Mouse (Mus musculus) neural tube, embryonic 13.5 days (tissue): Measurements from ENCODE around the gene Copz2. TPM values are rescaled to one million over a fixed set of nuclear protein-coding genes. Genes with fewer than 3 reads are reported as not detected.

Experiments used
- ATAC-seq: fragments of 200-750 bp; cut with Nextera tagmentation; 2 replicates; pipeline ENCODE4 v1.8.0; 2017; ENCODE audit warnings: low read depth, mild to moderate bottlenecking, moderate TSS enrichment, moderate library complexity
- H3K27ac ChIP-seq: fragments of 300-500 bp; sonication (generic); replicated peaks from 2 replicates; pipeline ENCODE4 v1.5.1; 2015; ENCODE audit warnings: moderate library complexity, mild to moderate bottlenecking, inconsistent platforms
- H3K27me3 ChIP-seq: fragments of 300-500 bp; sonication (generic); 2 replicates; pipeline ENCODE4 v1.6.1; 2015; ENCODE audit warnings: mild to moderate bottlenecking, inconsistent platforms
- H3K36me3 ChIP-seq: fragments of 300-500 bp; sonication (generic); 2 replicates; pipeline ENCODE4 v1.6.1; 2015; ENCODE audit warnings: mild to moderate bottlenecking, inconsistent platforms
- H3K4me1 ChIP-seq: fragments of 300-500 bp; sonication (generic); replicated peaks from 2 replicates; pipeline ENCODE4 v1.6.1; 2015; ENCODE audit warnings: inconsistent platforms
- H3K4me2 ChIP-seq: fragments of 300-500 bp; sonication (generic); 2 replicates; pipeline ENCODE4 v1.6.1; 2015; ENCODE audit warnings: inconsistent platforms, mild to moderate bottlenecking, moderate library complexity
- H3K4me3 ChIP-seq: fragments of 300-500 bp; sonication (generic); 2 replicates; pipeline ENCODE4 v1.5.1; 2015; ENCODE audit warnings: mild to moderate bottlenecking, inconsistent platforms
- H3K9ac ChIP-seq: fragments of 300-500 bp; sonication (generic); 2 replicates; pipeline ENCODE4 v1.6.1; 2015; ENCODE audit warnings: moderate library complexity, mild to moderate bottlenecking, inconsistent platforms
- H3K9me3 ChIP-seq: fragments of 300-500 bp; sonication (generic); 2 replicates; pipeline ENCODE4 v1.6.1; 2016; ENCODE audit warnings: inconsistent platforms
- WGBS: fragments of 180-500 bp; shearing (Covaris S2); methylation state at CpG from one replicate; pipeline ENCODE4 v1.1.7; 2015; 5-methylcytosine and 5-hydroxymethylcytosine counted together
- polyA plus RNA-seq: library from polyadenylated mRNA; unstranded; fragments of >200 nt; fragmentation: Nextera tagmentation; extraction: Ambion mirVana; gene quantifications from 2 replicates; pipeline ENCODE4 v1.2.1, GENCODE M21; 2015

Gene Copz2
- polyA plus RNA-seq, 1 experiment from 2014 or later = 36.6 TPM

GRCm38 (mm10) chr11:96875270-96875669 lies 25.6 kb downstream of the Copz2 start:
- H3K27ac ChIP-seq = peak overlapping the region; percentile 99
- peak overlapping the region; percentile 49 for H3K9ac ChIP-seq
- H3K27me3 ChIP-seq = no peaks in the 10 kb centered on the region
- WGBS = 12% methylated on average over 4 of the region's 4 CpGs
- peaks cover 82% of the 10 kb centered on the region for H3K4me1 ChIP-seq
- H3K4me3 ChIP-seq = peak overlapping the region; percentile 23
- H3K36me3 ChIP-seq = no peaks in the 10 kb centered on the region
- no peaks in the 10 kb centered on the region for H3K9me3 ChIP-seq
- ATAC-seq = no peak
- H3K4me2 ChIP-seq = peak overlapping the region; percentile 50

- Histone ChIP-seq H3K27me3 (no peaks in the 10 kb centered on the region), H3K9me3 (no peaks in the 10 kb centered on the region), H3K36me3 (no peaks in the 10 kb centered on the region), H3K9ac (peak overlapping the region; percentile 69), H3K4me1 (peaks cover 82% of the 10 kb centered on the region), H3K27ac (peak overlapping the region; percentile 99), H3K4me2 (peak overlapping the region; percentile 50), H3K4me3 (peak overlapping the region; percentile 23)
- peak; percentile 90 for ATAC-seq
- WGBS = under 1% methylated on average over 34 of the region's 35 CpGs
Observed at GRCm38 (mm10) chr11:96875745-96876144, 26.1 kb downstream of the Copz2 start.

- H3K9me3 ChIP-seq = no peaks in the 10 kb centered on the region
- peak overlapping the region; percentile 69 for H3K9ac ChIP-seq
- H3K4me1 ChIP-seq = peaks cover 80% of the 10 kb centered on the region
- 0 out of 2 replicates have a peak overlapping the region, but pooled peaks have one; percentile 23 for H3K4me3 ChIP-seq
- peak overlapping the region; percentile 50 for H3K4me2 ChIP-seq
- peak overlapping the region; percentile 99 for H3K27ac ChIP-seq
- peak; percentile 84 for ATAC-seq
- H3K27me3 ChIP-seq = no peaks in the 10 kb centered on the region
- under 1% methylated on average over 13 of the region's 13 CpGs for WGBS
- no peaks in the 10 kb centered on the region for H3K36me3 ChIP-seq
Observed at GRCm38 (mm10) chr11:96876300-96877040, 26.8 kb downstream of the Copz2 start.

- Histone ChIP-seq H3K4me2 (peak overlapping the region; percentile 50), H3K4me3 (no peak overlapping the region), H3K9ac (peak overlapping the region; percentile 69), H3K27me3 (no peaks in the 10 kb centered on the region), H3K9me3 (no peaks in the 10 kb centered on the region), H3K27ac (peak overlapping the region; percentile 99), H3K36me3 (no peaks in the 10 kb centered on the region), H3K4me1 (peaks cover 76% of the 10 kb centered on the region)
- WGBS = 33% methylated on average over 4 of the region's 4 CpGs
- no peak for ATAC-seq
Observed at GRCm38 (mm10) chr11:96877071-96877470, 27.4 kb downstream of the Copz2 start.

GRCm38 (mm10) chr11:96878715-96879114 lies 29.0 kb downstream of the Copz2 start:
- Histone ChIP-seq H3K36me3 (no peaks in the 10 kb centered on the region), H3K9me3 (no peaks in the 10 kb centered on the region), H3K27ac (peak overlapping the region; percentile 99), H3K27me3 (no peaks in the 10 kb centered on the region), H3K4me3 (no peak overlapping the region), H3K4me1 (peaks cover 61% of the 10 kb centered on the region), H3K4me2 (no peak overlapping the region), H3K9ac (no peak overlapping the region)
- ATAC-seq = no peak
- 33% methylated on average over 3 of the region's 3 CpGs for whole genome bisulfite sequencing

- Histone ChIP-seq H3K27me3 (no peaks in the 10 kb centered on the region), H3K9me3 (no peaks in the 10 kb centered on the region), H3K27ac (peak overlapping the region; percentile 99), H3K4me3 (no peak overlapping the region), H3K4me2 (no peak overlapping the region), H3K36me3 (no peaks in the 10 kb centered on the region), H3K4me1 (peaks cover 58% of the 10 kb centered on the region), H3K9ac (peak overlapping the region; percentile 34; the same call in 1 of the 2 replicates)
- WGBS = 12% methylated on average over 7 of the region's 7 CpGs
- ATAC-seq = no peak
Observed at GRCm38 (mm10) chr11:96879359-96879758, 29.7 kb downstream of the Copz2 start.

- Histone ChIP-seq H3K36me3 (no peaks in the 10 kb centered on the region), H3K27me3 (no peaks in the 10 kb centered on the region), H3K9me3 (no peaks in the 10 kb centered on the region), H3K27ac (no peak overlapping the region), H3K4me2 (no peak overlapping the region), H3K4me1 (peaks cover 56% of the 10 kb centered on the region), H3K9ac (no peak overlapping the region), H3K4me3 (no peak overlapping the region)
- ATAC-seq = no peak
- 90% methylated on average over 9 of the region's 9 CpGs for WGBS
Observed at GRCm38 (mm10) chr11:96880296-96880695, 30.6 kb downstream of the Copz2 start.

GRCm38 (mm10) chr11:96885901-96886340 lies 36.3 kb downstream of the Copz2 start:
- H3K4me3 ChIP-seq = no peak overlapping the region
- H3K9ac ChIP-seq = peak overlapping the region; percentile 43
- H3K27me3 ChIP-seq = no peaks in the 10 kb centered on the region
- peak overlapping the region; percentile 24; the same call in 1 of the 2 replicates for H3K4me2 ChIP-seq
- H3K36me3 ChIP-seq = no peaks in the 10 kb centered on the region
- peak; percentile 91 for ATAC-seq
- WGBS = 16% methylated on average over 5 of the region's 5 CpGs
- peak overlapping the region; percentile 88 for H3K27ac ChIP-seq
- H3K4me1 ChIP-seq = peaks cover 40% of the 10 kb centered on the region
- no peaks in the 10 kb centered on the region for H3K9me3 ChIP-seq

- Histone ChIP-seq H3K27ac (peak overlapping the region; percentile 88), H3K9ac (no peak overlapping the region), H3K27me3 (no peaks in the 10 kb centered on the region), H3K4me1 (peaks cover 47% of the 10 kb centered on the region), H3K9me3 (no peaks in the 10 kb centered on the region), H3K36me3 (no peaks in the 10 kb centered on the region), H3K4me3 (no peak overlapping the region), H3K4me2 (no peak overlapping the region)
- WGBS = 77% methylated on average over 8 of the region's 8 CpGs
- no peak for ATAC-seq
Observed at GRCm38 (mm10) chr11:96886942-96887546, 37.4 kb downstream of the Copz2 start.

GRCm38 (mm10) chr11:96891784-96892527 lies 42.3 kb downstream of the Copz2 start:
- Histone ChIP-seq H3K27me3 (no peaks in the 10 kb centered on the region), H3K4me2 (no peak overlapping the region), H3K27ac (no peak overlapping the region), H3K9me3 (no peaks in the 10 kb centered on the region), H3K4me1 (peaks cover 45% of the 10 kb centered on the region), H3K4me3 (no peak overlapping the region), H3K36me3 (no peaks in the 10 kb centered on the region), H3K9ac (no peak overlapping the region)
- 26% methylated on average over 14 of the region's 14 CpGs for WGBS
- ATAC-seq = no peak

GRCm38 (mm10) chr11:96893203-96893842 lies 43.7 kb downstream of the Copz2 start:
- no peaks in the 10 kb centered on the region for H3K27me3 ChIP-seq
- peak; percentile 70 for ATAC-seq
- H3K36me3 ChIP-seq = no peaks in the 10 kb centered on the region
- H3K4me2 ChIP-seq = no peak overlapping the region
- WGBS = 35% methylated on average over 11 of the region's 11 CpGs
- peaks cover 51% of the 10 kb centered on the region for H3K4me1 ChIP-seq
- H3K9me3 ChIP-seq = no peaks in the 10 kb centered on the region
- H3K27ac ChIP-seq = peak overlapping the region; percentile 76
- H3K9ac ChIP-seq = peak overlapping the region; percentile 34
- no peak overlapping the region for H3K4me3 ChIP-seq
